Mouse (Mus musculus): Measurements from ENCODE around the gene Olfr1138.

The Olfr1138 gene

DNA sequence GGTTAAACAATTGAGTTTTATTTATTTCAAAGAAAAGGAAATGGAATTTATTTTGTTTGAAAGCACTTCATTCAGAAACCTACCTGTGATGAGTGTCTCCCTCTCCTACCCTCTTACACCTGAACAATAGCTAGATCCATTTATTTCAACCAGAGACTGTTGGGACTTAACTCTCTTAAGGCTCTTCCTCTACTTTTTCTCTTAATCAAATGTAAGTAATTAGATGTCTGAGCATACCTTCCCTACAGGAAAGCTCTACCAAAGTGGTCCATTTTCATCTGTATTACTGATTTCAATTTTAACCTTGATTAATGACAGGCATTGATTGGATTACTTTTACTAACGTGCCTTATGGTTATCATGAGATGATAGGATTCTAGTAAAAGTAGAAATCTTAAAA lies at the start of gene Olfr1138:
Olfr1138 (minus strand) TSS at position 101 of the 400 bp plus-strand sequence.
- DNase-seq, result no peak

DNA sequence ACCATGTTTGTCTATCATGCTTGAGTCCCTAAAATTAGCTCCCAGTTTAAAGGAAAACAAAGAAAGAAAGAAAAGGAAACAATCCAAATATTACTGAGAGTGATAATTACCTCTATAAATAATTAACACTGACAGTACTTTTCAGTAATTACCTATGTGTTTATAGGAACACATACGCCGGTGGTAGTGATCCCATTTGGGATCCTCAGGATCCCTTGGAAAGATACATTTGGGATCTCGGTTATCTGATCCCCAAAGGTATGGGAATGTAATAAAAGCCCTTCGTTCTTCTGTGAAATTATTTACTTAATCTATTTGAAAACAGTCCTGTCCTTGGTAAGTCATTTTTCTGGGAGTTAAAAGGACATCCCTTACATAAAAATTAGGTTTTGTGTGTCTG lies 39.4 kb upstream of the Olfr1138 start, which contains the start of gene Olfr152:
Olfr152 (plus strand) TSS at position 301 of the 400 bp plus-strand sequence.
- no peak for DNase-seq

DNA sequence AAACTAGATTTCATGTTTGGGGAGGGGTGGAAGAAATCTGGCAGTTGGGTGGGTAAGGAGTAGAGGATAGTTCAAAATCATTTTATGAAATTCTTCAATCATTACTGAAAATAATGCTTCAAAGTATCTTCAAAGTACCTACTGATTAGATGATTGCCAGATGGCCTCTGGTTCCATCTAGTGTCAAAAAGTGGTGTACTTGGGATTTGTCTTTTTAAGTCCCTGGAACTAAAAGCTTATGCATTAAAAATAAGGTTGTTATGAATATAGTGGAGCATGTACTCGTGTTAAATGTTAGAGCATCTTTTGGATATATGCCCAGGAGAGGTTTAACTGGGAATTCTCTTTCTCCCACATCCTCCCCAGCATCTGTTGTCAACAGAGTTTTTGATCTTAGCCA lies 36.4 kb upstream of the Olfr1138 start:
- DNase-seq, result no peak

DNA sequence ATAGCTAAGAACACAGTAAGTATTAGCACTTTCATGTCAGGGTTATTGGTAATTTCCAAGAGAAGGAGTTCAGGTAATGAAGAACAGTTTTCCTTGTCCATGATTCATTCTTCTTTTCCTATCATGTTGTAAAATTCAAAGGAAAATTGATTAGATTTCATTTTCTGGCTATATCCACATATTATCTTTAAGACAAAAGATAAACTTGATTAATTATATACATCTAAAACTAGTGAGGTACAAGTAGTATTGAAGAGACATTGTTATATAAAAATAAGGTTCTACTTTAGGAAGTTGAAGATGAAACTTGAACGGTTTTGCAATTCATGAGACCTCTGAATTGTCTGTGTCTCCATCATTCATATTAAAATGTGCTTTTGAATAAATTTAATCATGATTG lies 14.1 kb upstream of the Olfr1138 start, which contains the start of gene Olfr1141:
Olfr1141 (minus strand) TSS at position 101 of the 400 bp plus-strand sequence.
- DNase-seq, result no peak

DNA sequence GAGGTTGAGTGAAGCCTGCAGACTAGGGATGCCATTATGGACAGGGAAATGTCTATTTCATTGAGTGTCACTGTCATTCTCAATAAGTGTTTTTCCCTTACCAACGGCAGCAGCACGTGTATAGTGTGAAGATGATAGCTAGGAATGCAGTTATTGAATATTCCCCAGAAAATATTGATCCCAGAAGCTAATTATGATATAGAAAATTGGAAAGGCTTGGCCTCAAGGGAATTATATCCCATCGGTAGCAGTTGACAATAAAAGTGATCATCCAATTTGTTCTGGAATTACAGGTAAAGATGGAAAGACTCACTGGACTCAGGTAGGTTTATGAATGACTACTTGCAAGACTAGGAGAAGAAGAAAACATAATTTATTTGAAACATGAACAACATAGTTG lies 3.7 kb upstream of the Olfr1138 start, which contains the start of gene Olfr1140:
Olfr1140 (plus strand) TSS at position 301 of the 400 bp plus-strand sequence.
- no peak for DNase-seq

DNA sequence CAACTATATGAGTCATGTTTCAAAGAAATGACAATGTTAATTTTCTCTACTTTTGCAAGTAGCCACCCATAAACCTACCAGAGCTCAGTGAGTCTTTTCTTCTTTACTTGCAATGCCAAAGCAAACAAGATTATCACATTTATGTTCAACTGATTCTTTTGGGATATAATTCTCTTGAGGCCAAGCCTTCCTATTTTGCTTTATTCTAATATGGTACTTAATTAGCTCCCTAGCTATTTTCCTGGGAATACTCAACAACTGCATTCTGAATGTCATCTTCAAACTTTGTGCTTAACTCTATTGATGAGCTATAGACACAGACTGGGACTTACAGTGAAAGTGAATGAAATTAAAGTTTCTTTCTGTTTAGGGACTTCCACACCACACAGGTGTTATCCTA lies 26.7 kb downstream of the Olfr1138 start, which contains the start of gene Olfr1137:
Olfr1137 (minus strand) TSS at position 101 of the 400 bp plus-strand sequence.
- no peak for DNase-seq

DNA sequence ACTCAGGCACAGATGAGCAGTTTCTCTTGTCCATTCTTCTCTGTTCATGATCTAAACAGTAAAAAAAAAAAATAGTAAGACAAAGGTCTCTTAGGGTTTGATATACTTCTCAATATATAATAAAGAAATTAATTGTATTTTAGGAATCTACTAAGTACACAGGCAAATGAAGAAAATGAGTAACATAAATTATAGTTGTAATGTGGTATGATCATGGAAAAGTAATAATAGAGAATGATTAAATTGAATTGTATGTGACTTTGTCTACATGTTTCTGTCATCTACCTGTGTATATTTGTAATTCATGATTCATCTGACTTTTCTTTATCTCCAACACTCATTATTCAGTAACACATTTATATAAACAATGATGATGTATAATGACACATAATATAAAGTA lies 45.9 kb downstream of the Olfr1138 start, which contains the start of gene Olfr1136:
Olfr1136 (minus strand) TSS at position 101 of the 400 bp plus-strand sequence.
- no peak for DNase-seq
